Mouse (Mus musculus): Measurements from ENCODE around the gene Grin2b. TPM values are rescaled to one million over a fixed set of nuclear protein-coding genes. Genes with fewer than 3 reads are reported as not detected.

Grin2b gene
- polyA plus RNA-seq, 1 experiment from 2014 or later, result 46.7 TPM

DNA sequence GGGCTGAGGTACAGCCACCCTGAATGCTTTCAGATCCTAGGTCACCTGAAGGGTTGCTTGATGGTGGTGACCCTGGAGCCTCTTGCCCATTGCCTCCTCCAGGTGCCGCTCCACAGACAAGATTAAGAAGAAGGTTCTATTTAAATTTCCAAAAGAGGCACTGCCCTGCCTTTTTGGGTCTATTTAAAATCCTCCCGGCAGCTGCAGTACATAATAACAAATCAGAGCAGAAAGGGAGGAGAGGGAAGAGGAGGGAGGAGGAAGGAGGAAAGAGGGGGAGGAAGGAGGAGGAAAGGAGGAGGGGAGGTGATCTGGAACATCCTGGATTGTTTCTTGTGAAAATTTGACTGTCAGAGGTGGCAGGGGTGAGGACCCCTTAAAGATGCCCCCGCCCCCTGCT lies 197.2 kb downstream of the Grin2b start:
- no peaks in the 10 kb centered on the region for H3K36me3 ChIP-seq
- no peaks in the 10 kb centered on the region; the same call in 1 of the 2 replicates for H3K4me1 ChIP-seq (replicated peaks)
- H3K9ac ChIP-seq, result no peak overlapping the region
- no peaks in the 10 kb centered on the region for H3K27me3 ChIP-seq
- ATAC-seq (ENCODE audit: low FRiP score), result no peak
- H3K9me3 ChIP-seq, result no peaks in the 10 kb centered on the region
- no peak overlapping the region for H3K4me2 ChIP-seq
- no peak overlapping the region for H3K4me3 ChIP-seq
- WGBS, result 72% methylated on average over 3 of the region's 3 CpGs
- peak overlapping the region; percentile 13; the same call in 1 of the 2 replicates for H3K27ac ChIP-seq

DNA sequence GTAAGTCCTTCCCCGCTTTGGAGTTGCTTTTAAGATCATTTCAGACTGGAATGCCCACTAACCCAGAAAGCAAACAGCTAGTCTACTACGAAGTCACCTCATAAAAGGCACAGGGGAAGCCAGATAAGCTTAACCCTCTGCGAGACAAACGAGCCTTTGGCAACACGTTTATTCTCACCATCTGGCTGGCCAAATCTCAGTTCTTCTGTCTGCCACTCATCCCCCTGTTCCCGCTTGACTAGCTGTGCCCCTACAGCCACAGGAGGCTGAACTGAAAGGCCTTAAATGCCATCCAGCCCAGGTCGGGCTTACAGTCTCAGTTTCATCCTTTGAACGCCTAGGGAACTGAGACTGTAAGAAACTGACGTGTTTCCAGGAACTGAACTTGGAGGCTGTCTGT lies 200.8 kb downstream of the Grin2b start:
- H3K4me2 ChIP-seq, result no peak overlapping the region
- no peaks in the 10 kb centered on the region; the same call in 1 of the 2 replicates for H3K4me1 ChIP-seq (replicated peaks)
- ATAC-seq (ENCODE audit: low FRiP score), result no peak
- 71% methylated on average over 9 of the region's 9 CpGs for WGBS
- no peaks in the 10 kb centered on the region for H3K27me3 ChIP-seq
- H3K9me3 ChIP-seq, result no peaks in the 10 kb centered on the region
- no peaks in the 10 kb centered on the region for H3K36me3 ChIP-seq
- no peak overlapping the region for H3K4me3 ChIP-seq
- H3K27ac ChIP-seq, result no peak overlapping the region
- no peak overlapping the region for H3K9ac ChIP-seq

DNA sequence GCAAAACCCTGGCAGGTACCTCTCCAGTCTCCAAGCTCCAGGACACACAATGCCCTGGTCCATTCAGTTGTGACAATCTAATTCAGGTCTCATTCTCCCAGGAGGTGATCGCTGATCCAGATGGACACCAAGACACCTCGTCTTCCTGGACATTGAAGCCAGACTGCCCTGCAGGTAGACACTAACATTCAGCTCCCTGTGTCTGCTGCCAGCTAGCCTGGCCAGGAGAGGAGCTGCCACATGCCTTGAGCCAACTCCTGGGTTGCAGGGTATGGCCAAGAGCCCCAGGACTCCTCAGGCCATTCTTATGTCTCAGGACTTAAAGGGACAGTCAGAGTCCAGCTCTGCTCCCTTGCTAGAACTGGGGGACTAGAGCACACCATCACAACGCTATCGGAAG lies 201.8 kb downstream of the Grin2b start:
- 86% methylated on average over 4 of the region's 4 CpGs for WGBS
- H3K9ac ChIP-seq, result no peak overlapping the region
- no peaks in the 10 kb centered on the region for H3K27me3 ChIP-seq
- no peak overlapping the region for H3K27ac ChIP-seq
- no peak overlapping the region for H3K4me2 ChIP-seq
- H3K9me3 ChIP-seq, result no peaks in the 10 kb centered on the region
- no peaks in the 10 kb centered on the region; the same call in 1 of the 2 replicates for H3K4me1 ChIP-seq (replicated peaks)
- no peak overlapping the region for H3K4me3 ChIP-seq
- no peaks in the 10 kb centered on the region for H3K36me3 ChIP-seq
- ATAC-seq (ENCODE audit: low FRiP score), result no peak

DNA sequence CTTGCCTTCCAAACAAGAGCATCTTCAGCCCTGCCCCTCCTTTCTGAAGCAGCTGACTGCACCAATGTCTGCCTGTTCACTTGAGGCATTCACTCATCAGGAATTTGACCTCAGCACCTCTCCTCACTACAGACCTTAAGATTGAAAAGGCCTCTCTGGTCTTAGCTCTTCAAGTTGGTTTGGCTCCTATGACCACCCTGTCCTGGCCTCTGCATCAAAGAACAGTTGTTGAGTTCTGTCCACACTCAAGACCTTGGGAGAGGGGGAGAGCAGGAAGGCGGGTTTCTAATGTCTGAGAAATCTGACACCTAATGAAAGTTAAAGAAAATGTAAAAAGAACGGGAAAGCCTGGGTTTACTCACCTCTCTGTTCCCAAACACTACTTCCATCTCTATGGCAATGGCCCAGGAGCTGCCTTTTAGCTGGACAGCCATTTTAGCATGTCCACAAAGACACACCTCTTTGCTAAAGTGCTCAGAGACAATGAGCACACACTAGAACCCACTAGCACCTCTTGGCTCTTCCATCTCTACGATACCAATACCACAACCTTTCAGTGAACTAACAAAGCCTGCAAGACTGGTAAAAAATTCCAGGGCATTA lies 202.5 kb downstream of the Grin2b start:
- no peak overlapping the region for H3K9ac ChIP-seq
- whole genome bisulfite sequencing, result 86% methylated on average over 3 of the region's 3 CpGs
- no peak overlapping the region for H3K4me2 ChIP-seq
- no peaks in the 10 kb centered on the region for H3K36me3 ChIP-seq
- no peaks in the 10 kb centered on the region for H3K27me3 ChIP-seq
- no peaks in the 10 kb centered on the region; the same call in 1 of the 2 replicates for H3K4me1 ChIP-seq (replicated peaks)
- H3K27ac ChIP-seq, result no peak overlapping the region
- ATAC-seq (ENCODE audit: low FRiP score), result no peak
- no peak overlapping the region for H3K4me3 ChIP-seq
- no peaks in the 10 kb centered on the region for H3K9me3 ChIP-seq

DNA sequence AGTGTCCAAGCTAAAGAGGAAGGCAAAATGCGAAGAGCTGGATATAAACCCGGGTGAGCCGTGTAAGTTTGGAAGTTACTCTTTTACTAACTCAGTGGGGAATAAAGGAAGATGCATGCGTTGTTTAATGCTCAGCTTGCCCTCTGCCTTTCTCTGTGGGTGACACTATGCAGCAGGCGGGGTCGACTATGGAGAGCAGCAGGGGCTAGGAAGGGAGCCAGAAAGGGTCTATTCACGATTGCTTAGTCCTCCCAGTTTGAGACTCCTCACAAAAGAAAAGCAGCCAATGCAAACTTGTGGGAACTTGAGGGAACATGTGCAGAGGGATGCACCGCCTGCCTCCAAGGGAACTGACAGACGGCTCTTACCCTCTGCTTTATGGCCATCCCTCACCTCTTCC lies 211.5 kb downstream of the Grin2b start:
- Histone ChIP-seq H3K9ac (no peak overlapping the region), H3K36me3 (no peaks in the 10 kb centered on the region), H3K4me1 (replicated peaks) (peaks cover 13% of the 10 kb centered on the region), H3K27ac (no peak overlapping the region), H3K4me3 (no peak overlapping the region), H3K27me3 (no peaks in the 10 kb centered on the region), H3K9me3 (no peaks in the 10 kb centered on the region), H3K4me2 (no peak overlapping the region)
- ATAC-seq (ENCODE audit: low FRiP score), result 0 out of 2 replicates have a peak, but pooled peaks have one; percentile 50
- WGBS, result 15% methylated on average over 9 of the region's 9 CpGs

DNA sequence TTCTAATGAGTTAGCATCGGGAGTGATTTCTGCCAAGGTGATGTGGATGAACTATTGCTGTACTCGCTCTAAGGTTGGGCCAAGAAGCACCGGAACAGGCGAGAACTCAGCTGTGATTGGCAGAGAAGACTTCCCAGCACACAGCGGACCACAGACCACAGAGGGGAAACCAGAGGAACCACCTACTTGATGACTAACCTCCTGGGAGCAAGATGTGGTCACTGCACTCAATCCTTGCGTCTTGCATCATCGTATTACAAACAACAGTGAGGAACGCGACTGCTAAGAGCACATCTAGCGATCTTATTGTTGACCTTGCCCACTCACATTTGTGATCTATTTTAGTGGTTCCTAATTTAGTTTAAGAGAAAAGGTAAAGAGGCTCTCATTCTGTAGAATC lies 213.7 kb downstream of the Grin2b start:
- H3K27me3 ChIP-seq, result no peaks in the 10 kb centered on the region
- H3K27ac ChIP-seq, result no peak overlapping the region
- no peak for ATAC-seq (ENCODE audit: low FRiP score)
- H3K9ac ChIP-seq, result no peak overlapping the region
- peaks cover 13% of the 10 kb centered on the region for H3K4me1 ChIP-seq (replicated peaks)
- no peaks in the 10 kb centered on the region for H3K9me3 ChIP-seq
- H3K4me3 ChIP-seq, result no peak overlapping the region
- WGBS, result 93% methylated on average over 10 of the region's 10 CpGs
- no peaks in the 10 kb centered on the region for H3K36me3 ChIP-seq
- no peak overlapping the region for H3K4me2 ChIP-seq

DNA sequence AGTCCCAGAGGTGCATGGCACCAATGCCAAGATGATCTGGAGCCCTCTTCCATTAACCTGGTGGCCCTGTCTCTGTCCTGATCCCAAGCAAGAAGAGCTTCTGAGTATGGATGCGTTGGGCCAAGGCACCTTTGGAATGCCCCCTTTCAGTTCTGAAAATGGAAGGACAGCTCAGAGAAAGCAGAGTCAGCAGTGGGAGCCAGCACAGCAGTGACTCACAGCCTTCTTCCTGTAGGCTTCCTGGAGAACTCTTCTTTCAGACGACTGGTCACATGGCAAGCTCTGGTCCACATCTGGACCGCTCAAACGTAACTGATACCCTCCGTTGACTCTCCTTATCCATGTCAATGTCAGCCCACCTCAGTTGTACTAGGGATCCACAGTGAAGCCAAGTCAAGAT lies 221.6 kb downstream of the Grin2b start:
- Histone ChIP-seq H3K9ac (no peak overlapping the region), H3K9me3 (no peaks in the 10 kb centered on the region), H3K27me3 (no peaks in the 10 kb centered on the region), H3K36me3 (no peaks in the 10 kb centered on the region), H3K27ac (no peak overlapping the region), H3K4me2 (no peak overlapping the region), H3K4me3 (no peak overlapping the region), H3K4me1 (replicated peaks) (no peaks in the 10 kb centered on the region; the same call in none of the 2 replicates)
- no peak for ATAC-seq (ENCODE audit: low FRiP score)
- 89% methylated on average over 5 of the region's 5 CpGs for WGBS

DNA sequence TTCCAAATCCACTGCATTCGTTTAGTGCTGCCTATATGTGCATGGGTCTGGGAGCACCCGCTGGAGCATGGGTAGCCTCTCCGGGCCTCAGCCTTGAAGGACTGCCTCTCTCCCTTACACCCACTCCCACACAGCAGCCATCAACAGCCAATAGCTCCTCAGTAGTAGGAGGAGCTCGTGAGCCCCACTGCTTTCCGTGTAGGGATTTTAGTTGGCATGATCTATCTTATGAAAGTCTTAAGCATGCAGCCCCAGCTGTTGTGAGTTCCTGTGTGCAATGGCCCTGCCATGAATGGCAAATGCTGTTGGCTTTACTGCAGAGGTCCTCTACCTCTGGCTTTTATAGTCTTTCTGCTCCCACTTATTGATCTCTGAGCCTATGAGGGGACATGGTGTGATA lies 227.8 kb downstream of the Grin2b start:
- Histone ChIP-seq H3K4me1 (replicated peaks) (peaks cover 7% of the 10 kb centered on the region; the same call in 1 of the 2 replicates), H3K36me3 (no peaks in the 10 kb centered on the region), H3K4me2 (no peak overlapping the region), H3K27ac (no peak overlapping the region), H3K4me3 (no peak overlapping the region), H3K27me3 (no peaks in the 10 kb centered on the region), H3K9ac (no peak overlapping the region), H3K9me3 (no peaks in the 10 kb centered on the region)
- ATAC-seq (ENCODE audit: low FRiP score), result no peak
- WGBS, result 94% methylated on average over 5 of the region's 5 CpGs

DNA sequence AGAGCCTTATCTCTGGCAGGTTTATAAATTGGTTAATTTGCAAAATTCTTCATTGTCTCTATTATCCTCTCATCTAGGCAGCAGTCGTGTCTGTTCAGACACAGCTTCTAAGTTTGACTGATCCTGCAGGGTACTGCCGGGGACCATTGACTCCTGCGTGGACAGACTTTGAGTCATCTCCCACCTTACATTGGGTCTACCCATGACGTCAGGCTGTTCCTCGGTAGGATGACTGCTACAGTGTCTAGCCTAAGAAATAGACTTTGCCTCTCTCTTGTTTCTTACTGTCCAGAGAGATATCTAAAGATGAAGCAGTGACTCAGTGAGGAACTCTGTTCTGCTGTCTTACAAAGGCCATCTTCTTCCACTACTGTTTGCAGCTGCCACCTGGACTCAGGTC lies 229.0 kb downstream of the Grin2b start:
- no peak overlapping the region for H3K27ac ChIP-seq
- H3K4me2 ChIP-seq, result no peak overlapping the region
- H3K36me3 ChIP-seq, result no peaks in the 10 kb centered on the region
- no peak for ATAC-seq (ENCODE audit: low FRiP score)
- no peaks in the 10 kb centered on the region for H3K9me3 ChIP-seq
- H3K4me3 ChIP-seq, result no peak overlapping the region
- no peaks in the 10 kb centered on the region for H3K27me3 ChIP-seq
- H3K9ac ChIP-seq, result no peak overlapping the region
- H3K4me1 ChIP-seq (replicated peaks), result peaks cover 7% of the 10 kb centered on the region; the same call in 1 of the 2 replicates
- WGBS, result 85% methylated on average over 5 of the region's 5 CpGs

DNA sequence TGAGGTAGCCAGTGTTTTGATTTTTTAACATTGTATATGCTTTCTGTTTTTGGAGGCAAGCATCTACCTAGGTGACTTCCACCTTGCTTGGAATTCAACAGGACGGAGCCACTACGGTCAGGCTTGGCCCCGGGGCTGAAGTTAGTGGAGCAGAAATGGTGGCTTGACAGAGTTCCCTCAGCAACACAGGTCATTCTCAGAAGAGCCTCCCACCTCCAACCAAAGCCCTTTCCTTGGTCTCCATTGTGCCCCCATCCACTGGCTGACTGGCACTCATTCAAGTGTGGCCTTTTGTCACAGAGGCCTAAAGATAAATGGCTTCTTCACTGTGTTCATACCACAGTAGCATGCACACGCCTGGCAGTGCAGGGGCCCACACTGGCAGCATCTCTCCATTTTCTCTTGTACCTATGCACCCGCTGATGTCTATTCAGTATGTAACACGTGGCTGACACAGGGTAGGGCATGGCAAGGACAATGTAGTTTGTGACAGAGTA lies 230.1 kb downstream of the Grin2b start:
- Histone ChIP-seq H3K4me2 (no peak overlapping the region), H3K9ac (no peak overlapping the region), H3K36me3 (no peaks in the 10 kb centered on the region), H3K27ac (no peak overlapping the region), H3K27me3 (no peaks in the 10 kb centered on the region), H3K4me3 (no peak overlapping the region), H3K9me3 (no peaks in the 10 kb centered on the region), H3K4me1 (replicated peaks) (peaks cover 7% of the 10 kb centered on the region; the same call in 1 of the 2 replicates)
- peak; percentile 28; the same call in 1 of the 2 replicates for ATAC-seq (ENCODE audit: low FRiP score)
- WGBS, result 59% methylated on average over 6 of the region's 6 CpGs

DNA sequence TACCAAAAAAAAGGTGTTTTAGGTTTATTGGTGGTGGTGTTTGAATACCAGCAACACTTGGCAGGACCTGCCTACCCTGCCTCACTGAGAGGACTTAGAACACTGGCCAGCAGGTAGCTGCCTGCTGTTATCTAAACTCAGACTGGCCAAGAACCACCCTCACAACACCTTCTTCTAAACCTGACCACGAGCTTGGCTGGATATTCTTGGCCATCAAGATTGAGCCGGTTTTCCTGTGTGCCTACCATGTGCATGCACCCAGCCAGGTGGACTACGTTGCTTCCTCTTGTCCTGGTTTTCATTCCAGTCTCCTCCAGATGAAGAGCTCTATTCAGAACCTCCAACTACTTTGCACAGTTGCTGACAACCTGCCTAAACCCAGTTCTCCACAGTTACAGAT lies 240.4 kb downstream of the Grin2b start:
- Histone ChIP-seq H3K27me3 (no peaks in the 10 kb centered on the region), H3K9me3 (no peaks in the 10 kb centered on the region), H3K9ac (no peak overlapping the region), H3K4me3 (no peak overlapping the region), H3K4me2 (no peak overlapping the region), H3K36me3 (no peaks in the 10 kb centered on the region), H3K4me1 (replicated peaks) (no peaks in the 10 kb centered on the region), H3K27ac (no peak overlapping the region)
- 92% methylated on average over 3 of the region's 3 CpGs for WGBS
- no peak for ATAC-seq (ENCODE audit: low FRiP score)

DNA sequence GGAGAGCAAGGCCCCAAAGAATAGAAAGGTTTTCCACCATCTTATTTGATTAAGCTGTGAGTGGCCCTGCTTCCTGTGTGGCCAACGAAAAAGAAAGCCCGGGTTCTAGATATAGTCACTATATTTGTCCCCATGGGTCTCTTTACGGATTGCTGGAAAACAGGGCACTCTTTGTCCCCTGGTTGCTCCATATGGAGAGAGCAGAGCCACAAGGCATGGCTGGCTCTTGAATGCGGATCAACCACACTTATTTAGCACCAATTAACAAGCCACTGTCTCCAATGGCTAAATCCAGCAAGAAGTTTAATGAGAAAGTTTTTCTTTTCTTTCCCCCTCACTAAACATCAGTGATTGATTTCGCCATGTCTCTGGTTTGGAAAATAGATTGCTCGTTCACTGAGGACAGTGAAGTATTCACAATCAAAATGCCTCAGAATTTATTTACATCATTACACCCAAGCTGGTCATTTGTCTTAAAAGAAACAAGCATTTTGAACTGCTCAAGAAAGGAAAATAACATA lies 240.9 kb downstream of the Grin2b start:
- no peak for ATAC-seq (ENCODE audit: low FRiP score)
- H3K36me3 ChIP-seq, result no peaks in the 10 kb centered on the region
- H3K4me2 ChIP-seq, result no peak overlapping the region
- H3K4me3 ChIP-seq, result no peak overlapping the region
- WGBS, result 67% methylated on average over 6 of the region's 6 CpGs
- no peaks in the 10 kb centered on the region for H3K27me3 ChIP-seq
- no peak overlapping the region for H3K9ac ChIP-seq
- H3K4me1 ChIP-seq (replicated peaks), result no peaks in the 10 kb centered on the region
- no peaks in the 10 kb centered on the region for H3K9me3 ChIP-seq
- H3K27ac ChIP-seq, result no peak overlapping the region

DNA sequence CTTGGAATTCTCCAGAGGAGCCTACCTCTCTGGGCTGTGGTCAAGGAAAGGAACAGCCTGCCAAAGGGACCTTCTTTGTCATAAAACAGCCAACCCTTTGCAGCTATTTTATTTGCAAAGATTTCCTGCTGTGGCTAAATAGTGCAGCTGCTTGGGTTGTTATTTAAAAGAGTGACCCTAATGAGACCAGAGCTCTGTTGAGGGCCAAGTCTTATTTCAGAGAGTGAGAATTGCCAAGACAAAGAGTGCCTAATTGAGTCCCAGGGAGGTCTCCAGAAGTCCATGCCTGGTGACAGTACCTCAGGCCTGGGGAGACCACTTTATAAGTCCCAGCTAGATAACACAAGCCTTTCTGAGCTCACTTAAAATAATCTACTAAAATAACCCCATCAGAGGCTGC lies 255.6 kb downstream of the Grin2b start:
- no peak for ATAC-seq (ENCODE audit: low FRiP score)
- no peaks in the 10 kb centered on the region for H3K9me3 ChIP-seq
- H3K27ac ChIP-seq, result no peak overlapping the region
- no peaks in the 10 kb centered on the region for H3K27me3 ChIP-seq
- no peak overlapping the region for H3K4me3 ChIP-seq
- peaks cover 7% of the 10 kb centered on the region; the same call in 1 of the 2 replicates for H3K4me1 ChIP-seq (replicated peaks)
- no peak overlapping the region for H3K9ac ChIP-seq
- H3K36me3 ChIP-seq, result peaks cover 5% of the 10 kb centered on the region
- no peak overlapping the region for H3K4me2 ChIP-seq
